Mouse (Mus musculus) MEL (cell line): Measurements from ENCODE around the gene Zfp282.

Experiments
- CHD2 ChIP-seq: IDR thresholded peaks from 2 replicates; pipeline ENCODE4 v1.6.1; 2011; ENCODE audit warnings: low read length, improper control_type of control experiment
- CTCF ChIP-seq, 3 experiments: IDR thresholded peaks in 2 of 3; conservative IDR thresholded peaks in 1 of 3; 2 replicates each; pipeline ENCODE4 v1.5.1; 2011 to 2012; ENCODE audit warnings: low read length in 3 of 3, low read depth in 2 of 3, mild to moderate bottlenecking in 2 of 3, improper control_type of control experiment in 1 of 3, inconsistent platforms in 1 of 3, mixed read lengths in 1 of 3, moderate library complexity in 1 of 3; ENCODE audit not compliant: control insufficient read depth in 1 of 3, insufficient read depth in 1 of 3, poor library complexity in 1 of 3, severe bottlenecking in 1 of 3
- EP300 ChIP-seq, 2 experiments: IDR thresholded peaks; 2 replicates each; pipeline ENCODE4 v1.6.1; 2011; ENCODE audit warnings: improper control_type of control experiment in 2 of 2, low read length in 2 of 2, low read depth in 1 of 2, mild to moderate bottlenecking in 1 of 2
- GATA1 ChIP-seq: IDR thresholded peaks from 2 replicates; pipeline ENCODE4 v1.6.1; 2011; ENCODE audit warnings: low read depth, low read length, improper control_type of control experiment
- HCFC1 ChIP-seq: IDR thresholded peaks from 2 replicates; pipeline ENCODE4 v1.6.1; 2012; ENCODE audit warnings: low read depth, mild to moderate bottlenecking, inconsistent platforms, low read length, improper control_type of control experiment, moderate library complexity
- MAFK ChIP-seq: IDR thresholded peaks from 2 replicates; pipeline ENCODE4 v1.6.1; 2011; ENCODE audit warnings: low read depth, mild to moderate bottlenecking, low read length, improper control_type of control experiment, borderline replicate concordance
- MAZ ChIP-seq: IDR thresholded peaks from 2 replicates; pipeline ENCODE4 v1.6.1; 2012; ENCODE audit warnings: low read depth, mild to moderate bottlenecking, inconsistent platforms, low read length, improper control_type of control experiment
- MYC ChIP-seq: IDR thresholded peaks from 2 replicates; pipeline ENCODE4 v1.6.1; 2011; ENCODE audit warnings: low read depth, mild to moderate bottlenecking, low read length, improper control_type of control experiment, moderate library complexity
- POLR2A ChIP-seq, 2 experiments: IDR thresholded peaks; 2 replicates each; pipeline ENCODE4 v1.6.1; 2011 to 2012; ENCODE audit warnings: low read length in 2 of 2, mild to moderate bottlenecking in 2 of 2, control low read depth in 1 of 2, improper control_type of control experiment in 1 of 2, low read depth in 1 of 2, moderate library complexity in 1 of 2; ENCODE audit not compliant: control insufficient read depth in 1 of 2, insufficient read depth in 1 of 2, poor library complexity in 1 of 2
- POLR2AphosphoS5 ChIP-seq: IDR thresholded peaks from 2 replicates; pipeline ENCODE4 v1.6.1; 2012; ENCODE audit warnings: low read depth, borderline replicate concordance, mild to moderate bottlenecking, inconsistent platforms, low read length, moderate library complexity, mixed read lengths
- TBP ChIP-seq: IDR thresholded peaks from 2 replicates; pipeline ENCODE4 v1.8.0; 2011; ENCODE audit warnings: low read depth, low read length, improper control_type of control experiment
- ZKSCAN1 ChIP-seq: IDR thresholded peaks from 2 replicates; pipeline ENCODE4 v1.6.1; 2012; ENCODE audit warnings: low read depth, mild to moderate bottlenecking, inconsistent platforms, low read length, improper control_type of control experiment, moderate library complexity

- TF ChIP-seq POLR2A (IDR thresholded peaks at IDR 0.05; ENCODE audit: control insufficient read depth in 1 of 2, insufficient read depth in 1 of 2, low read depth in 1 of 2, low read length in 2 of 2, poor library complexity in 1 of 2) (no peak), CTCF (IDR thresholded peaks at IDR 0.05 in 2 of 3, conservative IDR thresholded peaks at IDR 0.05 in 1 of 3; ENCODE audit: control insufficient read depth in 1 of 3, insufficient read depth in 1 of 3, low read depth in 2 of 3, low read length in 3 of 3, poor library complexity in 1 of 3, severe bottlenecking in 1 of 3) (no peak), ZKSCAN1 (no peak), CHD2 (no peak), EP300 (IDR thresholded peaks at IDR 0.05; ENCODE audit: low read depth in 1 of 2, low read length in 2 of 2) (no peak), MAZ (no peak), POLR2AphosphoS5 (no peak), HCFC1 (no peak), GATA1 (no peak), MYC (no peak), TBP (no peak), MAFK (no peak)
These were observed 44.8 kb upstream of the Zfp282 start for GRCm38 (mm10) chr6:47832220-47832619.
